Mouse (Mus musculus) small intestine, adult 2 months (tissue): ENCODE measurements around the gene Arl3.

Experiments used
- CTCF ChIP-seq: fragments of 200-500 bp; IDR thresholded peaks from 2 replicates; pipeline ENCODE4 v1.5.1; 2012; ENCODE audit warnings: low read depth, mild to moderate bottlenecking, control low read depth, inconsistent platforms, low read length, moderate library complexity, mixed read lengths; ENCODE audit not compliant: insufficient replicate concordance, insufficient read length; ENCODE audit errors: extremely low read depth
- POLR2A ChIP-seq: fragments of 200-500 bp; IDR thresholded peaks from 2 replicates; pipeline ENCODE4 v1.6.1; 2012; ENCODE audit warnings: low read depth, mild to moderate bottlenecking, control low read depth, inconsistent platforms, low read length, moderate library complexity

GRCm38 (mm10) chr19:46511263-46511662 lies 61.7 kb downstream of the Arl3 start:
- no peak for TF ChIP-seq POLR2A
- no peak for TF ChIP-seq CTCF
